Mouse (Mus musculus): ENCODE results near the gene Mpv17l2.

DNA sequence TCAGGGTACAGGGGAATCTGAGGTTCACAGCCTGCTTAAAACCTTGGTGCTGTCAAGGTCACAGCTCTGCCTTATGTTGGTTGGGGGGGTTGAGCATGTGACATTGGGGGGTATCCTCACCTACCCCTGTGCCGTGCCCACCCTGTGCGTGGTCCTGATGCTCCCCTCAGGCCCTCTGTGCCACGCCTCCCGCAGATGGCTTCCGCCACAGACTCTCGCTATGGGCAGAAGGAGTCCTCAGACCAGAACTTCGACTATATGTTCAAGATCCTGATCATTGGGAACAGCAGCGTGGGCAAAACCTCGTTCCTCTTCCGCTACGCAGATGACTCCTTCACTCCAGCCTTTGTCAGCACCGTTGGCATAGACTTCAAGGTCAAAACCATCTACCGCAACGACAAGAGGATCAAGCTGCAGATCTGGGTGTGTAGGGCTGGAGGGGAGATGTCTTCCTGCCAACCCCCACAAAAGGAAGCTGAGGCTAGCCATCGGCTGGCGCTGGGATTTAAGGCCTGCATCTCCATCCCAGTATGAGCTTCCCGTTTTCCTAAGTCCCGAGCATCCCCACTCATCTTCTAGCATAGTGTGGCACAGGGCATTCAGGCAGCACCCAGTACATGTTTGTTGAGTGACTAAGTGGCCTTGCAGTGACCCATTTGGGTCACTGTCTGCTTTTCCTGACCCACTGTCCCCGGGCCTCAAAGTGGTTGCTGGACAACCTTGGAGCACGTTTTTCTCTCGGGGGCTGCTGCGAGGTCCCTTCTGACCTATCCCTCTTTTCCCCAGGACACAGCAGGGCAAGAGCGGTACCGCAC lies 4.9 kb downstream of the Mpv17l2 start:
- no peak for TF ChIP-seq MYOD1 (IDR thresholded peaks at IDR 0.05; ENCODE audit: control insufficient read depth, insufficient read length, low read depth)
- TF ChIP-seq CTCF (IDR thresholded peaks at IDR 0.05; ENCODE audit: control insufficient read depth, insufficient read depth, insufficient read length), result no peak
- TF ChIP-seq MAX (IDR thresholded peaks at IDR 0.05), result no peak
- TF ChIP-seq USF1 (IDR thresholded peaks at IDR 0.05; ENCODE audit: low read depth), result no peak
- TF ChIP-seq MYOG (IDR thresholded peaks at IDR 0.05; ENCODE audit: control insufficient read depth, extremely low read depth, insufficient read length), result no peak
- no peak for TF ChIP-seq FOSL1 (IDR thresholded peaks at IDR 0.05; ENCODE audit: insufficient read depth, low read length, poor library complexity, severe bottlenecking)
- TF ChIP-seq CEBPB (IDR thresholded peaks at IDR 0.05; ENCODE audit: low read depth), result no peak

Measured in C2C12 (cell line).